Mouse (Mus musculus) thymus, adult 2 months (tissue): Measurements from ENCODE around the gene Ripor3. TPM values are rescaled to one million over a fixed set of nuclear protein-coding genes. Genes with fewer than 3 reads are reported as not detected.

Experiments used
- DNase-seq: peaks from one replicate; pipeline ENCODE4 v3.0.0; 2021
- H3K27ac ChIP-seq: fragments of 200-500 bp; 2 replicates; pipeline ENCODE4 v1.5.1; 2012; ENCODE audit warnings: low read length, control low read depth; ENCODE audit not compliant: control insufficient read depth, insufficient read depth
- H3K27me3 ChIP-seq: fragments of 200-500 bp; 2 replicates; pipeline ENCODE4 v1.6.1; 2012; ENCODE audit warnings: mild to moderate bottlenecking, low read length, moderate library complexity, mixed read lengths; ENCODE audit not compliant: control insufficient read depth, insufficient read depth
- H3K36me3 ChIP-seq: fragments of 200-500 bp; 2 replicates; pipeline ENCODE4 v1.6.1; 2012; ENCODE audit warnings: mild to moderate bottlenecking, low read length, moderate library complexity; ENCODE audit not compliant: control insufficient read depth, insufficient read depth
- H3K4me1 ChIP-seq: fragments of 200-500 bp; replicated peaks from 2 replicates; pipeline ENCODE4 v1.6.1; 2012; ENCODE audit warnings: low read length; ENCODE audit not compliant: control insufficient read depth, insufficient read depth
- H3K4me3 ChIP-seq: fragments of 200-500 bp; 2 replicates; pipeline ENCODE4 v1.5.1; 2012; ENCODE audit warnings: mild to moderate bottlenecking, low read length, control low read depth, moderate library complexity; ENCODE audit not compliant: control insufficient read depth, insufficient read depth
- CTCF ChIP-seq: fragments of 200-500 bp; IDR thresholded peaks from 2 replicates; pipeline ENCODE4 v1.5.1; 2012; ENCODE audit warnings: mild to moderate bottlenecking, control low read depth, low read length, moderate library complexity, borderline replicate concordance; ENCODE audit not compliant: control insufficient read depth, poor library complexity, insufficient read depth; ENCODE audit errors: extremely low read depth
- POLR2A ChIP-seq: fragments of 200-500 bp; IDR thresholded peaks from 2 replicates; pipeline ENCODE4 v1.6.1; 2012; ENCODE audit warnings: mild to moderate bottlenecking, low read length, control low read depth, moderate library complexity; ENCODE audit not compliant: control insufficient read depth, poor library complexity, insufficient read depth; ENCODE audit errors: extremely low read depth
- WGBS: fragments of 180-500 bp; shearing (Covaris S2); methylation state at CpG from one replicate; pipeline ENCODE4 v1.1.7; 2018; 5-methylcytosine and 5-hydroxymethylcytosine counted together
- polyA plus RNA-seq: library from polyadenylated mRNA; depleted of rRNA; stranded (reverse); fragments of >200 nt; gene quantifications from 2 replicates; pipeline ENCODE4 v1.2.3, GENCODE M21; 2012

The Ripor3 gene
- polyA plus RNA-seq, 1 experiment, result 1.5 TPM

DNA sequence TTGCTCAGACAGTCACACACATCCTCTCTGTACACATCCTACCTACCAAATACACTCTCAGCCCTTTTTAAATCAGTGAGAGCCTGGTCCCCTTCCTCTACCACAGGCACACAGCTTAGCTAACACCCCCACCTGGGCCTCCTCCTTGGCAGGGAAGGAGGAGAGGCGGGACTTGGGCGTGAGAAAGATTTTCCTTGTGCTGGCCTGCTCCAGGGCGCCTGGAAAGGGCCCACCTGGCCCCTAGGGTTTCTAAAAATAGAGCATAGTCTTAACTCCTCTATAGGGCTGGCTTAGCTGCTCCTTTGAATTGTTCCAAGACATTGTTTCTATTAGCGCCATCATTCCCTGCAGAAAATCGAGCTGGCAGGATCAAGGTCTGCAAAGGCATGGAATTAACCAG lies 35.4 kb upstream of the Ripor3 start:
- WGBS, result 65% methylated on average over 5 of the region's 5 CpGs
- H3K36me3 ChIP-seq, result no peaks in the 10 kb centered on the region
- H3K4me1 ChIP-seq, result no peaks in the 10 kb centered on the region
- no peak overlapping the region for H3K4me3 ChIP-seq
- no peak overlapping the region for H3K27ac ChIP-seq
- H3K27me3 ChIP-seq, result peaks cover 11% of the 10 kb centered on the region; the same call in 1 of the 2 replicates
- TF ChIP-seq CTCF (no peak), POLR2A (no peak)
- no peak for DNase-seq

DNA sequence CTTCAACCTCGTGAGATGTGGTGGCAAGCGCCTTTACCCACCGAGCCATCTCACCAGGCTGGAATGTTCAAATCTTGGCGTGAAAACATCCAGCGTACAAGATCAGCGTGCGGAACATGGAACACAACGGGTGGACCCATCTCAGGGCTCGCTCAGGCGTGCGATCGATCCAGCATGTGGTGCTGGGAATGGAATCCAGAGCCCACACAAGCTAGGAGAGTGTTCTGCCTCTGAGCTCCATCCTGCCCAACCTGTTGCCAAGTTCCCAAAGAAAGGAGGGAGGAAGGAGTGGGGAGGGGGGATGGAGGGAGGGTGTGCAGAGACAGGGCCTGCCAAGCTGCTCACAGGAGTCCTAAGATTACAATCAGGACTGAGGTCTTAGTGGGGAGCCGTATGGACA lies 34.9 kb upstream of the Ripor3 start:
- TF ChIP-seq POLR2A (no peak), CTCF (no peak)
- no peaks in the 10 kb centered on the region for H3K36me3 ChIP-seq
- WGBS, result 92% methylated on average over 13 of the region's 13 CpGs
- no peak for DNase-seq
- H3K4me1 ChIP-seq, result no peaks in the 10 kb centered on the region
- H3K4me3 ChIP-seq, result no peak overlapping the region
- H3K27me3 ChIP-seq, result peaks cover 8% of the 10 kb centered on the region; the same call in 1 of the 2 replicates
- no peak overlapping the region for H3K27ac ChIP-seq

- 91% methylated on average over 10 of the region's 10 CpGs for WGBS
Observed at GRCm38 (mm10) chr2:168044681-168045287, 34.4 kb upstream of the Ripor3 start.

GRCm38 (mm10) chr2:168042019-168042418 lies 31.6 kb upstream of the Ripor3 start:
- no peak for DNase-seq
- TF ChIP-seq CTCF (no peak), POLR2A (no peak)
- 89% methylated on average over 6 of the region's 6 CpGs for WGBS
- H3K4me1 ChIP-seq, result no peaks in the 10 kb centered on the region
- no peaks in the 10 kb centered on the region for H3K27me3 ChIP-seq
- H3K27ac ChIP-seq, result no peak overlapping the region
- no peaks in the 10 kb centered on the region for H3K36me3 ChIP-seq
- H3K4me3 ChIP-seq, result no peak overlapping the region

More at GRCm38 (mm10) chr2:168044681-168045287, 34.4 kb upstream of the Ripor3 start:
- no peaks in the 10 kb centered on the region for H3K36me3 ChIP-seq
- no peak overlapping the region for H3K4me3 ChIP-seq
- H3K27ac ChIP-seq, result no peak overlapping the region
- TF ChIP-seq CTCF, result no peak
- no peak for TF ChIP-seq POLR2A
- no peak for DNase-seq
- no peaks in the 10 kb centered on the region for H3K4me1 ChIP-seq
- H3K27me3 ChIP-seq, result peaks cover 4% of the 10 kb centered on the region; the same call in 1 of the 2 replicates

DNA sequence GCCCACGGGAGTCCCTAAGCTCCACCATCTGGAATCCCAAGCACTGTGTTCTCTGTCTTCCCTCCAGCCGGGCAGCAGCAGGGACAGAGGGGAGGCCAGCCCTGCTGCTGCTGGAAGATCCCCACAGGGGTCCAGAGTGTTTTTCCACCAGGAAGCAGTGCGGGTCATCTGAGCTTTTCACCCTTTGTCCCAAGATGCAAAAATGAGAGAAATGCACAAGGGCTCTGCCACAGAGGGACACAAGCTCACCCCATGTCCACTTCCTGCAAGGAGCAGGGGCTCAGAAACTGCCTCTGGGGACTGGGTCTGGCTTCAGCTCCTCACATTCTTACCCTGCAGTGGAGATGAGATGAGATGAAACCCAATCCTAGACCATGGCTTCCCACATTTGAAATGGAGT lies 30.3 kb upstream of the Ripor3 start:
- Histone ChIP-seq H3K27me3 (no peaks in the 10 kb centered on the region), H3K36me3 (no peaks in the 10 kb centered on the region), H3K27ac (no peak overlapping the region), H3K4me3 (no peak overlapping the region), H3K4me1 (no peaks in the 10 kb centered on the region)
- DNase-seq, result no peak
- TF ChIP-seq POLR2A (no peak), CTCF (no peak)
- WGBS, result 95% methylated on average over 3 of the region's 3 CpGs

- H3K4me3 ChIP-seq, result no peak overlapping the region
- no peak overlapping the region for H3K27ac ChIP-seq
- 82% methylated on average over 3 of the region's 3 CpGs for WGBS
- no peaks in the 10 kb centered on the region for H3K36me3 ChIP-seq
- DNase-seq, result no peak
- TF ChIP-seq CTCF (no peak), POLR2A (no peak)
- H3K4me1 ChIP-seq, result no peaks in the 10 kb centered on the region
- H3K27me3 ChIP-seq, result no peaks in the 10 kb centered on the region
Observed at GRCm38 (mm10) chr2:168037063-168037462, 26.6 kb upstream of the Ripor3 start.

DNA sequence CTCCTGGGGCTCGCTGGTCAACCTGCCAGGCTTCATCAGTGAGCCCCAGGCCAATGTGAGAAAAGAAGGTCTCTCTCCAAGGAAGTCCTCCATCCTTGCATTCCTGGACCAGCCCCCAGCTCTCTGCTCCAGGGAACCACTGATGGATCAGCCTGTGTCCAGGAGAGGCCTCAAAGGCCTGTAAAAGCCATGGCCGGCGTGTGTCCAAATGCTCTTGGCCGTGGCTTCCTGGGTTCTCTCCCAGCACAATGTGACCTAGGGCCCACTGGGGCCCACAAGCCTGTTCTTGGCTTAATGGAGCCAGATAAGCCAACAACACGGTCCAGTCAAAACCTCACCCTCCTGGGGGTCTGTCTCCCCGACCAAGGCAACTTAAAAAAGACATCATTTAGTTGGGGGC lies 25.5 kb upstream of the Ripor3 start:
- H3K27me3 ChIP-seq, result no peaks in the 10 kb centered on the region
- H3K4me1 ChIP-seq, result no peaks in the 10 kb centered on the region
- H3K4me3 ChIP-seq, result no peak overlapping the region
- no peak for TF ChIP-seq CTCF
- no peak for TF ChIP-seq POLR2A
- no peak overlapping the region for H3K27ac ChIP-seq
- no peaks in the 10 kb centered on the region for H3K36me3 ChIP-seq
- DNase-seq, result no peak
- WGBS, result 96% methylated on average over 6 of the region's 6 CpGs

- DNase-seq, result no peak
- H3K27ac ChIP-seq, result no peak overlapping the region
- H3K4me1 ChIP-seq, result no peaks in the 10 kb centered on the region
- no peaks in the 10 kb centered on the region for H3K36me3 ChIP-seq
- no peaks in the 10 kb centered on the region for H3K27me3 ChIP-seq
- 93% methylated on average over 10 of the region's 10 CpGs for WGBS
- no peak for TF ChIP-seq CTCF
- no peak overlapping the region for H3K4me3 ChIP-seq
Observed at GRCm38 (mm10) chr2:168033905-168034304, 23.5 kb upstream of the Ripor3 start.
